Mouse (Mus musculus) MEL (cell line): Measurements from ENCODE around the gene Iqcf1. TPM values are rescaled to one million over a fixed set of nuclear protein-coding genes. Genes with fewer than 3 reads are reported as not detected.

ENCODE experiments used
- DNase-seq: peaks from one replicate; pipeline ENCODE4 v3.0.0; 2011; ENCODE audit warnings: low read depth, low spot score
- H3K27ac ChIP-seq: 2 replicates; pipeline ENCODE4 v1.5.1; 2012; ENCODE audit warnings: low read depth, mild to moderate bottlenecking, control low read depth, low read length, moderate library complexity; ENCODE audit not compliant: control insufficient read depth
- H3K27me3 ChIP-seq, 2 experiments: fragments of 150-350 bp in 1 of 2; sonication (generic) in 1 of 2; 2 replicates each; pipeline ENCODE4 v1.6.1; 2012; ENCODE audit warnings: low read length in 2 of 2, mild to moderate bottlenecking in 2 of 2, improper control_type of control experiment in 1 of 2, moderate library complexity in 1 of 2; ENCODE audit not compliant: insufficient read depth in 2 of 2, control insufficient read depth in 1 of 2
- H3K36me3 ChIP-seq, 2 experiments: 2 replicates each; pipeline ENCODE4 v1.6.1; 2012 to 2014; ENCODE audit warnings: low read length in 2 of 2, improper control_type of control experiment in 1 of 2, inconsistent platforms in 1 of 2, mild to moderate bottlenecking in 1 of 2; ENCODE audit not compliant: insufficient read depth in 2 of 2, control insufficient read depth in 1 of 2
- H3K4me1 ChIP-seq, 2 experiments: fragments of 150-350 bp in 1 of 2; sonication (generic) in 1 of 2; 2 replicates each; pipeline ENCODE4 v1.6.1; 2012; ENCODE audit warnings: low read length in 2 of 2, improper control_type of control experiment in 1 of 2, mild to moderate bottlenecking in 1 of 2; ENCODE audit not compliant: insufficient read depth in 2 of 2, control insufficient read depth in 1 of 2
- H3K4me3 ChIP-seq, 2 experiments: fragments of 150-350 bp in 1 of 2; sonication (generic) in 1 of 2; 2 replicates each; pipeline ENCODE4 v1.5.1; 2012; ENCODE audit warnings: low read depth in 2 of 2, low read length in 2 of 2, mild to moderate bottlenecking in 2 of 2, moderate library complexity in 2 of 2, control low read depth in 1 of 2, improper control_type of control experiment in 1 of 2; ENCODE audit not compliant: control insufficient read depth in 1 of 2, insufficient read depth in 1 of 2
- H3K79me2 ChIP-seq: 2 replicates; pipeline ENCODE4 v1.6.1; 2012; ENCODE audit warnings: mild to moderate bottlenecking, low read length, moderate library complexity; ENCODE audit not compliant: control insufficient read depth, poor library complexity, insufficient read depth
- H3K9ac ChIP-seq: 2 replicates; pipeline ENCODE4 v1.6.1; 2012; ENCODE audit warnings: low read depth, mild to moderate bottlenecking, control low read depth, low read length, moderate library complexity; ENCODE audit not compliant: control insufficient read depth, poor library complexity, severe bottlenecking
- H3K9me3 ChIP-seq: fragments of 150-350 bp; sonication (generic); replicated peaks from 2 replicates; pipeline ENCODE4 v1.6.1; 2012; ENCODE audit warnings: mild to moderate bottlenecking, low read length, improper control_type of control experiment, moderate library complexity; ENCODE audit not compliant: insufficient read depth
- BHLHE40 ChIP-seq: IDR thresholded peaks from 2 replicates; pipeline ENCODE4 v1.6.1; 2012; ENCODE audit warnings: low read depth, mild to moderate bottlenecking, inconsistent platforms, low read length, improper control_type of control experiment, borderline replicate concordance
- CHD1 ChIP-seq: IDR thresholded peaks from 2 replicates; pipeline ENCODE4 v1.6.1; 2012; ENCODE audit warnings: low read depth, mild to moderate bottlenecking, inconsistent platforms, low read length, improper control_type of control experiment
- CHD2 ChIP-seq: IDR thresholded peaks from 2 replicates; pipeline ENCODE4 v1.6.1; 2011; ENCODE audit warnings: low read length, improper control_type of control experiment
- CTCF ChIP-seq, 3 experiments: IDR thresholded peaks in 2 of 3; conservative IDR thresholded peaks in 1 of 3; 2 replicates each; pipeline ENCODE4 v1.5.1; 2011 to 2012; ENCODE audit warnings: low read length in 3 of 3, low read depth in 2 of 3, mild to moderate bottlenecking in 2 of 3, improper control_type of control experiment in 1 of 3, inconsistent platforms in 1 of 3, mixed read lengths in 1 of 3, moderate library complexity in 1 of 3; ENCODE audit not compliant: control insufficient read depth in 1 of 3, insufficient read depth in 1 of 3, poor library complexity in 1 of 3, severe bottlenecking in 1 of 3
- E2F4 ChIP-seq: IDR thresholded peaks from 2 replicates; pipeline ENCODE4 v1.6.1; 2011; ENCODE audit warnings: low read depth, low read length, improper control_type of control experiment, borderline replicate concordance
- ELF1 ChIP-seq: IDR thresholded peaks from 2 replicates; pipeline ENCODE4 v1.6.1; 2014; ENCODE audit warnings: low read depth, mild to moderate bottlenecking, inconsistent platforms, low read length, improper control_type of control experiment, moderate library complexity
- EP300 ChIP-seq, 2 experiments: IDR thresholded peaks; 2 replicates each; pipeline ENCODE4 v1.6.1; 2011; ENCODE audit warnings: improper control_type of control experiment in 2 of 2, low read length in 2 of 2, low read depth in 1 of 2, mild to moderate bottlenecking in 1 of 2
- ETS1 ChIP-seq: IDR thresholded peaks from 2 replicates; pipeline ENCODE4 v1.6.1; 2012; ENCODE audit warnings: low read depth, mild to moderate bottlenecking, inconsistent platforms, low read length, improper control_type of control experiment, moderate library complexity
- GATA1 ChIP-seq: IDR thresholded peaks from 2 replicates; pipeline ENCODE4 v1.6.1; 2011; ENCODE audit warnings: low read depth, low read length, improper control_type of control experiment
- HCFC1 ChIP-seq: IDR thresholded peaks from 2 replicates; pipeline ENCODE4 v1.6.1; 2012; ENCODE audit warnings: low read depth, mild to moderate bottlenecking, inconsistent platforms, low read length, improper control_type of control experiment, moderate library complexity
- JUND ChIP-seq: IDR thresholded peaks from 2 replicates; pipeline ENCODE4 v1.6.1; 2011; ENCODE audit warnings: low read depth, mild to moderate bottlenecking, improper control_type of control experiment, low read length
- KAT2A ChIP-seq: conservative IDR thresholded peaks from 2 replicates; pipeline ENCODE4 v1.6.1; 2012; ENCODE audit warnings: low read depth, low read length, improper control_type of control experiment, inconsistent platforms
- MAFK ChIP-seq: IDR thresholded peaks from 2 replicates; pipeline ENCODE4 v1.6.1; 2011; ENCODE audit warnings: low read depth, mild to moderate bottlenecking, low read length, improper control_type of control experiment, borderline replicate concordance
- MAX ChIP-seq: IDR thresholded peaks from 2 replicates; pipeline ENCODE4 v1.6.1; 2011; ENCODE audit warnings: low read length, improper control_type of control experiment
- MXI1 ChIP-seq: IDR thresholded peaks from 2 replicates; pipeline ENCODE4 v1.6.1; 2011; ENCODE audit warnings: mild to moderate bottlenecking, low read depth, low read length, improper control_type of control experiment
- MYB ChIP-seq: IDR thresholded peaks from 2 replicates; pipeline ENCODE4 v1.6.1; 2011; ENCODE audit warnings: mild to moderate bottlenecking, low read depth, low read length, improper control_type of control experiment
- MYC ChIP-seq: IDR thresholded peaks from 2 replicates; pipeline ENCODE4 v1.6.1; 2011; ENCODE audit warnings: low read depth, mild to moderate bottlenecking, low read length, improper control_type of control experiment, moderate library complexity
- NELFE ChIP-seq: IDR thresholded peaks from 2 replicates; pipeline ENCODE4 v1.6.1; 2011; ENCODE audit warnings: low read depth, low read length, improper control_type of control experiment
- NRF1 ChIP-seq: IDR thresholded peaks from 2 replicates; pipeline ENCODE4 v1.6.1; 2014; ENCODE audit warnings: low read depth, mild to moderate bottlenecking, inconsistent platforms, low read length, improper control_type of control experiment, moderate library complexity; ENCODE audit not compliant: poor library complexity, insufficient read depth, severe bottlenecking
- POLR2A ChIP-seq, 2 experiments: IDR thresholded peaks; 2 replicates each; pipeline ENCODE4 v1.6.1; 2011 to 2012; ENCODE audit warnings: low read length in 2 of 2, mild to moderate bottlenecking in 2 of 2, control low read depth in 1 of 2, improper control_type of control experiment in 1 of 2, low read depth in 1 of 2, moderate library complexity in 1 of 2; ENCODE audit not compliant: control insufficient read depth in 1 of 2, insufficient read depth in 1 of 2, poor library complexity in 1 of 2
- POLR2AphosphoS2 ChIP-seq: IDR thresholded peaks from 2 replicates; pipeline ENCODE4 v1.6.1; 2011; ENCODE audit warnings: low read length, improper control_type of control experiment
- RAD21 ChIP-seq: IDR thresholded peaks from 2 replicates; pipeline ENCODE4 v1.6.1; 2011; ENCODE audit warnings: mild to moderate bottlenecking, low read depth, low read length, improper control_type of control experiment
- RCOR1 ChIP-seq: IDR thresholded peaks from 2 replicates; pipeline ENCODE4 v1.6.1; 2012; ENCODE audit warnings: low read depth, mild to moderate bottlenecking, inconsistent platforms, low read length, improper control_type of control experiment
- SIN3A ChIP-seq: IDR thresholded peaks from 2 replicates; pipeline ENCODE4 v1.6.1; 2012; ENCODE audit warnings: low read length, improper control_type of control experiment, inconsistent platforms
- SMC3 ChIP-seq: IDR thresholded peaks from 2 replicates; pipeline ENCODE4 v1.6.1; 2011; ENCODE audit warnings: low read depth, low read length, improper control_type of control experiment
- TAL1 ChIP-seq: IDR thresholded peaks from 2 replicates; pipeline ENCODE4 v1.6.1; 2012; ENCODE audit warnings: mild to moderate bottlenecking, inconsistent platforms, low read length, moderate library complexity, mixed read lengths
- TBP ChIP-seq: IDR thresholded peaks from 2 replicates; pipeline ENCODE4 v1.8.0; 2011; ENCODE audit warnings: low read depth, low read length, improper control_type of control experiment
- UBTF ChIP-seq: IDR thresholded peaks from 2 replicates; pipeline ENCODE4 v1.6.1; 2012; ENCODE audit warnings: low read depth, mild to moderate bottlenecking, inconsistent platforms, low read length, improper control_type of control experiment, moderate library complexity, borderline replicate concordance; ENCODE audit not compliant: insufficient read depth
- USF1 ChIP-seq: IDR thresholded peaks from 2 replicates; pipeline ENCODE4 v1.6.1; 2014; ENCODE audit warnings: low read depth, mild to moderate bottlenecking, inconsistent platforms, low read length, improper control_type of control experiment, moderate library complexity
- USF2 ChIP-seq, 2 experiments: IDR thresholded peaks; 2 replicates each; pipeline ENCODE4 v1.6.1; 2011 to 2012; ENCODE audit warnings: improper control_type of control experiment in 2 of 2, low read length in 2 of 2, borderline replicate concordance in 1 of 2, inconsistent platforms in 1 of 2, low read depth in 1 of 2, mild to moderate bottlenecking in 1 of 2; ENCODE audit not compliant: insufficient read depth in 1 of 2
- ZC3H11A ChIP-seq: IDR thresholded peaks from 2 replicates; pipeline ENCODE4 v1.6.1; 2012; ENCODE audit warnings: low read depth, mild to moderate bottlenecking, inconsistent platforms, low read length, improper control_type of control experiment
- ZKSCAN1 ChIP-seq: IDR thresholded peaks from 2 replicates; pipeline ENCODE4 v1.6.1; 2012; ENCODE audit warnings: low read depth, mild to moderate bottlenecking, inconsistent platforms, low read length, improper control_type of control experiment, moderate library complexity
- ZNF384 ChIP-seq: IDR thresholded peaks from 2 replicates; pipeline ENCODE4 v1.6.1; 2012; ENCODE audit warnings: low read depth, mild to moderate bottlenecking, inconsistent platforms, low read length, improper control_type of control experiment
- polyA plus RNA-seq, 2 experiments: library from polyadenylated mRNA; stranded (reverse) in 1 of 2; unstranded in 1 of 2; fragments of >175 nt in 1 of 2; fragments of >200 nt in 1 of 2; gene quantifications; 2 replicates each; pipeline versions ENCODE4 v1.2.1 to v1.2.4; 2012; ENCODE audit warnings: low replicate concordance in 2 of 2, low read depth in 1 of 2; ENCODE audit not compliant: insufficient read length in 2 of 2, insufficient read depth in 1 of 2, missing spikeins in 1 of 2
- total RNA-seq: library from RNA; depleted of rRNA; stranded (reverse); fragments of 300-350 nt; gene quantifications from 2 replicates; pipeline ENCODE4 v1.2.3, GENCODE M21; 2012

Iqcf1 gene
- total and polyA plus RNA-seq, 3 experiments: 0.52 TPM; not detected in 2

DNA sequence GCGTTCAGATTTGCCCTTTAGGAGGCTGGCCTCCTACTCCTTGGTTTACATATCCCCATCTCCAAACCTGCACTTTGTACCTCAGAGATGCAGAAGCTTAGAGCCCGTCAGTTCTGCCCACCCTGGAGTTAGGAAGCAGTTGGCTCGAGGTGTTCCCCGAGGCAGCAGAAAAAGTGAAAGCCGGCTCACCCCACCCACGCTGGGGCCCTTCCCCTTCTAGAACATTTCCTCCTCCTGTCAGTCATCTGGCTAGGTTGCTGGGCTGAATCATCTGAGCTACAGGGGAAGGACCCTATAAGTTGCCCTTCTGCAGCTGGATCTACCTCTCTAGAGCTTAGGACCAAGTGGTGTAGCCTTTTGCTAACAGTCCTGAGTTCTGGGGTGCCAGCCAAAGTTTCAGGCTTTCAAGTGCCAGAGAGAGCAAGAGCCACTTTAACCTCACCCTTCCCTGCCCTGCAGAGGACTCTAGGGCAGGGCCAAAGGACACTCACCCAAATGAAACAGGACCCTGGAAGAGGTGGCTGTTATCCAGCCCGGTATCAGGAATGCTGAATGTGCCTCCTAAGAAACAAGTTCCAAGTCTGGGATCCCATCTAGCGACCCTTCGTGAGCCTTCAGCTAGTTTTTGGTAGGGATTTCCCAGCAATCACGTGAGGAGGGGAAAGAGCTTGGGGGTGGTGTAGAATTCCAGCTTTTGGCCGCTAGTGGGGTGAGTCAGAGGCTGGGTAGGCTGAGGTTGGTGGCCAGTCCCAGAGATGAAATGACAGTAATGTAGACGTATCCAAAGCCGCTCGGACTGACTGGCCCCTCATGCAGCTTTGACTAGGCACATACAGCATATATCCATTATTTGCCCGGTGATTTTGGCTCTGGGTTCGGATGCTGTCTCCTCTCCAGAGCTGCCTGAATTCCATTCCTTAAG lies 23.5 kb upstream of the Iqcf1 start (continued):
- no peak for TF ChIP-seq MYC
- no peak for TF ChIP-seq KAT2A
- no peak for TF ChIP-seq TAL1
- no peak for TF ChIP-seq CHD2
- no peak for TF ChIP-seq SMC3
- TF ChIP-seq, all 39 proteins: peak for 8

DNA sequence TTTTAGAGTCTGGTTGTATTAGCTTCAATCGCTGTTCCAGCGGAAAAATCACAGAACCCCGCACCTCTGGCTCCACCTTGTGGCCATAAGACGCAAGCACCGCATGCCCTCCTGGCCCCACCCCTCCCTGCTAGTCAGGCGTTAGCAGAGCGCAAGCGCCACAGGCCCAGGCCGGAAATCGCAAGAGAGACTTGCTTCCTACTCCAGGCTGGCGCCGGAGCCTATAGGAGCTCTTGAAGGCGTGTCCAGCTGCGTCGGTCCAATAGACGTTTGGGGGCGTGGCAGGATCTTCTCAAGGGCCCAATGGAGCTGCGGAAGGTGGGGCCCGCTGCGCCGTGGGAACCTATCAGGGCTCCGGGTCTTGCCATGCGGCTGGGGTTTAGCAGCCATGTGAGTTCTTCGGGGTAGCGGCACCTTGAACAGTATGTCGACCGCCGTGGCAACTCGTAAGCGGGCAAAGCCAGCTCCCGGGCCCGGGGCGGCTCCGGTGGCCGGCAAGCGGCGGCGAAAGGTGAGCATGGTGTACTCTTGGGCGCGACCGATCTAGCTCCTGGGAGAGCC lies 22.8 kb upstream of the Iqcf1 start, which contains the start of gene Parp3:
Gene Parp3, minus strand, starts transcription at position 26 of the 561 bp plus-strand sequence.
- Histone ChIP-seq H3K27me3 (no peaks in the 10 kb centered on the region), H3K4me1 (peaks cover 0 to 11% of the 10 kb centered on the region in 2 experiments; a peak in 3 of 4 replicates), H3K79me2 (peaks cover 27% of the 10 kb centered on the region), H3K9ac (peak within 1 kb of the TSS; percentile 81), H3K4me3 (peak within 1 kb of the TSS; percentile 78 to 97), H3K27ac (peak within 1 kb of the TSS; percentile 68), H3K9me3 (no peaks in the 10 kb centered on the region), H3K36me3 (peaks cover 0 to 3% of the 10 kb centered on the region in 2 experiments; a peak in 3 of 4 replicates)
- peak; percentile 100 for DNase-seq
- no peak for TF ChIP-seq GATA1
- no peak for TF ChIP-seq USF2 (IDR thresholded peaks at IDR 0.05; ENCODE audit: borderline replicate concordance in 1 of 2, insufficient read depth in 1 of 2, low read depth in 1 of 2, low read length in 2 of 2)
- TF ChIP-seq SMC3: peak; percentile 77
- TF ChIP-seq SIN3A: peak; percentile 88
- TF ChIP-seq ZC3H11A: peak; percentile 49; the same call in 1 of the 2 replicates
- TF ChIP-seq RAD21: peak; percentile 96
- TF ChIP-seq UBTF: no peak
- no peak for TF ChIP-seq CHD1
- no peak for TF ChIP-seq ZNF384
- peak; percentile 65 to 89 for TF ChIP-seq POLR2A (IDR thresholded peaks at IDR 0.05; ENCODE audit: control insufficient read depth in 1 of 2, insufficient read depth in 1 of 2, low read depth in 1 of 2, low read length in 2 of 2, poor library complexity in 1 of 2)
- TF ChIP-seq ETS1: no peak
- peak; percentile 84 to 98 (median 95) for TF ChIP-seq CTCF (IDR thresholded peaks at IDR 0.05 in 2 of 3, conservative IDR thresholded peaks at IDR 0.05 in 1 of 3; ENCODE audit: control insufficient read depth in 1 of 3, insufficient read depth in 1 of 3, low read depth in 2 of 3, low read length in 3 of 3, poor library complexity in 1 of 3, severe bottlenecking in 1 of 3)
- no peak; the same call in 1 of the 2 replicates for TF ChIP-seq POLR2AphosphoS2
- peak; percentile 93 for TF ChIP-seq NRF1
- no peak for TF ChIP-seq MAFK
- TF ChIP-seq JUND: no peak
- TF ChIP-seq MYB: no peak
- TF ChIP-seq HCFC1: peak; percentile 85
- 0 out of 2 replicates have a peak, but pooled peaks have one; percentile 42 for TF ChIP-seq TBP
- no peak for TF ChIP-seq BHLHE40
- TF ChIP-seq MAX: peak; percentile 96
- TF ChIP-seq RCOR1: peak; percentile 83
- peak; percentile 99 for TF ChIP-seq MXI1
- TF ChIP-seq TAL1: no peak
- peak; percentile 48; the same call in 1 of the 2 replicates for TF ChIP-seq CHD2
- TF ChIP-seq ZKSCAN1: no peak
- peak; percentile 80 for TF ChIP-seq NELFE
- TF ChIP-seq USF1: peak; percentile 62
- no peak for TF ChIP-seq EP300 (IDR thresholded peaks at IDR 0.05; ENCODE audit: low read depth in 1 of 2, low read length in 2 of 2)
- no peak for TF ChIP-seq E2F4
- TF ChIP-seq ELF1: peak; percentile 96
- peak; percentile 89 for TF ChIP-seq MYC
